Mouse (Mus musculus): ENCODE measurements at regions not wholly inside any gene's neighbourhood (a gene's known extent, or its start where the extent isn't known, plus 50 kb on each side); places are given as distances from the start of the nearest gene placed in this dataset.

DNA sequence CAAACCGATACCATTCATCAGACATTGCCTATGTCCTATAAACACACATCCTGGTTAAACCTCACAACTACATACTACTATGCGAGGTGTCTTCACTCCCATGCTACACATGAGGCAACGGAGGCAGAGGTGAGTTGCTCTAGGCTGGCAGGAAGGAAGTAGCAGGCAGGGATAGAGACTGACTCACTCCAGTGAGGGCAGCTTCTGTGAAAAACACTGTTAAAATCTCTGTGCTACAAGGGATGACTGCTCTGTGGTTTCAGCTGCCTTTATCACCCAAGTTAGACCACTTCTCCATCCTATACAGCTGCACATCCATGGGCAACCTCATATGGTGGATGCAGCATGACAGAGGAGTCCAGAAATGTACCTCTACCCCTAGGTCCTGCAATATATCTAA, 91.0 kb upstream of the Sgk1 start:
- Histone ChIP-seq H3K4me3 (no peak overlapping the region), H3K9me3 (replicated peaks) (no peaks in the 10 kb centered on the region), H3K36me3 (no peaks in the 10 kb centered on the region), H3K27ac (no peak overlapping the region), H3K4me1 (peaks cover 3% of the 10 kb centered on the region; the same call in 1 of the 2 replicates), H3K27me3 (ENCODE audit: low read depth, poor library complexity, severe bottlenecking) (no peaks in the 10 kb centered on the region)
- whole genome bisulfite sequencing = 90% methylated on average over 3 of the region's 3 CpGs
- no peak for DNase-seq (ENCODE audit: low spot score)

DNA sequence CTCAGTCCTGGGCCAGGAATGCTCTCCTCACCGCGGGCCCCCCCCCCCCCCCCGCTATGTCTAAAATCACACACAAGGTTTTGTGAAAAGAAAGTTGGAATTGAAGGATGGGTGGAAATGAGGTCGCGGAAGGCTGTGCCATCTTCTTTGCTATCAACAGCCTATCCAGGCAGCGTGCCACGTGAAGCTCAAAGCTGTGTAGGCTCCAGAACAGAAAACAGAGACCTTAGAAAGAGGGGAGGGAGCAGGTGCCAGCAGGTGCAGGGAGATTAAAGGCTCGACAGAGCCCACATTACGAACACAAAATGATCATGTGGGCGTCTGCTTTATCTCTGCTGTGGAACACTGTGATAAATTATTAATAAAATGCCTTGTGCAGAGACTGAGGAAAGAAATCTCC, 89.6 kb upstream of the Sgk1 start:
- Histone ChIP-seq H3K27me3 (ENCODE audit: low read depth, poor library complexity, severe bottlenecking) (no peaks in the 10 kb centered on the region), H3K9me3 (replicated peaks) (no peaks in the 10 kb centered on the region), H3K4me1 (peaks cover 3% of the 10 kb centered on the region; the same call in 1 of the 2 replicates), H3K36me3 (no peaks in the 10 kb centered on the region), H3K27ac (no peak overlapping the region), H3K4me3 (no peak overlapping the region)
- no peak for DNase-seq (ENCODE audit: low spot score)
- 47% methylated on average over 10 of the region's 10 CpGs for WGBS

- Histone ChIP-seq H3K4me3 (no peak overlapping the region), H3K9me3 (replicated peaks) (no peaks in the 10 kb centered on the region), H3K4me1 (peaks cover 3% of the 10 kb centered on the region; the same call in 1 of the 2 replicates), H3K27ac (no peak overlapping the region), H3K27me3 (ENCODE audit: low read depth, poor library complexity, severe bottlenecking) (no peaks in the 10 kb centered on the region), H3K36me3 (no peaks in the 10 kb centered on the region)
- 88% methylated on average over 11 of the region's 11 CpGs for WGBS
- no peak for DNase-seq (ENCODE audit: low spot score)
Observed at GRCm38 (mm10) chr10:21793641-21794040, 88.3 kb upstream of the Sgk1 start.

- Histone ChIP-seq H3K27ac (no peak overlapping the region), H3K36me3 (no peaks in the 10 kb centered on the region), H3K4me3 (no peak overlapping the region), H3K27me3 (ENCODE audit: low read depth, poor library complexity, severe bottlenecking) (no peaks in the 10 kb centered on the region), H3K9me3 (replicated peaks) (no peaks in the 10 kb centered on the region), H3K4me1 (no peaks in the 10 kb centered on the region)
- WGBS = 92% methylated on average over 4 of the region's 4 CpGs
- DNase-seq (ENCODE audit: low spot score) = no peak
Observed at GRCm38 (mm10) chr10:21796386-21796785, 85.6 kb upstream of the Sgk1 start.

DNA sequence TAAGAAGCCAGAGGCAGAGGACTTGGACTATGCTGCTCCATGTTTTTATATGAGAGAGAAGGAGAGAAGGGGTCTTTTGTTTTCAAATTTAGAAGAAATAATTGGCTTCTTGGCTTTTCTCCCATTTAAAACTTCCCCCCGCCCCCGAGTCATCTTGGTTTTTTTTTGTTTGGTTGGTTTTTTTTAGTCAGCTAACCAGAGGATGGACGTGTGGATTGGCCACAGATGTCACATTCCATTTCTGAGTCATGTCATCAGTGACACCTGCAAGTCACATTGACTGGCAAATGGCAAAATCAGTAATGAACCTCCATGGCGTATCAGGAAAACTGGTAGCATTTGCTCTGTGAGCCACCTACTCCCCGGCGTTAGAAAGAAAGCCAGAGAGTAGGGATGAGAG, 83.9 kb upstream of the Sgk1 start:
- DNase-seq (ENCODE audit: low spot score) = no peak
- WGBS = 85% methylated on average over 6 of the region's 6 CpGs
- Histone ChIP-seq H3K27ac (no peak overlapping the region), H3K36me3 (no peaks in the 10 kb centered on the region), H3K4me3 (no peak overlapping the region), H3K9me3 (replicated peaks) (no peaks in the 10 kb centered on the region), H3K4me1 (no peaks in the 10 kb centered on the region), H3K27me3 (ENCODE audit: low read depth, poor library complexity, severe bottlenecking) (no peaks in the 10 kb centered on the region)

DNA sequence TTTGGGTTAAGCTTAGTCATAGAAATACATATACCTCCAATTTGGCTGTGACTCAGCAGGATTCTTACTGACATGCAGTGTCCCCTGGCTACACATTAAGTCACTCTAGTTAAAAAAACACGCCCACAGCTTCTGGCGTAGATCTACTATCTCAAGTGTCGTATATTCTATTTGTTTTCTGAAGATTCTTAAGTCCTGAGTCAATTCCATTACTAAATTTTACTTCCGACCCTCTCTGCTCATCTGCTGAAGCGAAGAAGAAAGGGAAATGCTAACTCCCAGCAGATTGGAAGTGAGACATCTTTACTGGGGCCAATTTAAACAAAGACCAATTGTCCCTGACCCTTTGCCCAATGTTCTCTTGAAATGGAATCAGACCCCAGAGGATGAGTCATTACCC, 80.4 kb upstream of the Sgk1 start:
- H3K4me3 ChIP-seq = no peak overlapping the region
- H3K27ac ChIP-seq = no peak overlapping the region
- no peaks in the 10 kb centered on the region for H3K4me1 ChIP-seq
- no peaks in the 10 kb centered on the region for H3K27me3 ChIP-seq (ENCODE audit: low read depth, poor library complexity, severe bottlenecking)
- H3K9me3 ChIP-seq (replicated peaks) = no peaks in the 10 kb centered on the region
- WGBS = 90% methylated on average over 5 of the region's 5 CpGs
- H3K36me3 ChIP-seq = no peaks in the 10 kb centered on the region
- DNase-seq (ENCODE audit: low spot score) = no peak

- H3K4me3 ChIP-seq = no peak overlapping the region
- H3K4me1 ChIP-seq = no peaks in the 10 kb centered on the region
- no peaks in the 10 kb centered on the region for H3K36me3 ChIP-seq
- H3K9me3 ChIP-seq (replicated peaks) = no peaks in the 10 kb centered on the region
- H3K27ac ChIP-seq = no peak overlapping the region
- DNase-seq (ENCODE audit: low spot score) = no peak
- no peaks in the 10 kb centered on the region for H3K27me3 ChIP-seq (ENCODE audit: low read depth, poor library complexity, severe bottlenecking)
Observed at GRCm38 (mm10) chr10:21803184-21803583, 78.8 kb upstream of the Sgk1 start.

DNA sequence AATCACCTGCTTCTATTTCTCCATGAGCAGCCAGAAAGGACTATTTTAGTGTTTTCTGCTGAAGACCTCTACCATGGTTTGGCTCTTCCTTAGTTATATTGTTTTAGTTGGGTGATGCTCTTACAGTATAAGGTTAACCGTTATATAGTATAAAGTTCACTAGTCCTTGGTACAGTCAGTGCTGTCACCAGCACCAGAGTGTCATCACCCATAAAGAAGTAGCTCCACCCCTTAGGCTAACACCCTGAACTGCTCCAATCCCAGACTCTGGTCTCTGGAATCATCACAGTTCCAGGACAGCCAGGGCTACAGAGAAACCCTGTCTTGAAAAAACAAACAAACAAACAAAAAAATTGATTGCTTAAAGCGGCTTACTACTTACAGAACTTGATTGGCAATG, 77.2 kb upstream of the Sgk1 start:
- no peak overlapping the region for H3K27ac ChIP-seq
- no peaks in the 10 kb centered on the region for H3K9me3 ChIP-seq (replicated peaks)
- no peak overlapping the region for H3K4me3 ChIP-seq
- H3K4me1 ChIP-seq = no peaks in the 10 kb centered on the region
- no peaks in the 10 kb centered on the region for H3K27me3 ChIP-seq (ENCODE audit: low read depth, poor library complexity, severe bottlenecking)
- H3K36me3 ChIP-seq = no peaks in the 10 kb centered on the region
- no peak for DNase-seq (ENCODE audit: low spot score)
- WGBS = 79% methylated on average over 2 of the region's 2 CpGs

DNA sequence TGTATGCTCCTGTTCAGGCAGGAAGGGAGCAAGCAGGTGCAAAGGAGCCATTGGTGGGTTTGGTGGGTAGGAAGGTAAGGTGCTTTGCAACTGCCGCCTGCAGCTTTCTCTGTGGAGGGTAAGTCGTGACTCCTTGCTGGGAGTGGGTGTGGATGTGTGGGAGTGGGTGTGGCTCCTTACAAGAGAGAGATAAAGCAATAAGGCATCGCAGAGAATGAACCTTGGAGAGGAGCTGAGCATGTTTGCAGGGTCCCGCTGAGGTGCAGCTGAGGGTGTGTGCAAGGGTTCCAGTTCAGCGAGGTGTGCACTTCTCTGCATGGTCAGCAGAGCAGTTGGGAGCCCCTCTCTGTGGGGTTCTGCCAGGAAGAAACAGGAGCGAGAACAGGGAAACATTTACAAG, 76.4 kb upstream of the Sgk1 start:
- no peaks in the 10 kb centered on the region for H3K9me3 ChIP-seq (replicated peaks)
- H3K27ac ChIP-seq = no peak overlapping the region
- WGBS = 56% methylated on average over 6 of the region's 6 CpGs
- H3K4me3 ChIP-seq = no peak overlapping the region
- H3K4me1 ChIP-seq = no peaks in the 10 kb centered on the region
- H3K27me3 ChIP-seq (ENCODE audit: low read depth, poor library complexity, severe bottlenecking) = no peaks in the 10 kb centered on the region
- no peaks in the 10 kb centered on the region for H3K36me3 ChIP-seq
- no peak for DNase-seq (ENCODE audit: low spot score)

DNA sequence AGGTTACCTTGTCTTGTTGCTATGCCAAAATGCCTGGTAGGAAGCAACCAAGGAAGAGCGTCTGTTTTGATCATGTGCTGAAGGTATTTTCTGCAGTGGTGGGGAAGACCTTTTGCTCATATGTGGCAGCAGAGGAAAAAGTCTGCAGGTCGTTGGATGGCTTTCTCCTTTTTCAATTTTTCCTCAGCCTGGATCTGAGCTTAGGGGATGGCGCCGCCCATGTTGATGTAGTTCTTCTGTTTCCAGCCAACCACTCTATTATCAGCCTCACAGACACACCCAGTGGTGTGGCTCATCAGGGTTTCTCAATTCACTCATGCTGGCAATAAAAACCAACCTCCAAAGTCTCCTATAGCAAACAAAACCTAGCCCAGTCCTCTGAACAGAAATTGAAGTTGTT, 75.3 kb upstream of the Sgk1 start:
- Histone ChIP-seq H3K36me3 (no peaks in the 10 kb centered on the region), H3K4me3 (no peak overlapping the region), H3K4me1 (no peaks in the 10 kb centered on the region), H3K27me3 (ENCODE audit: low read depth, poor library complexity, severe bottlenecking) (no peaks in the 10 kb centered on the region), H3K27ac (no peak overlapping the region), H3K9me3 (replicated peaks) (no peaks in the 10 kb centered on the region)
- DNase-seq (ENCODE audit: low spot score) = no peak
- WGBS = 92% methylated on average over 4 of the region's 4 CpGs

DNA sequence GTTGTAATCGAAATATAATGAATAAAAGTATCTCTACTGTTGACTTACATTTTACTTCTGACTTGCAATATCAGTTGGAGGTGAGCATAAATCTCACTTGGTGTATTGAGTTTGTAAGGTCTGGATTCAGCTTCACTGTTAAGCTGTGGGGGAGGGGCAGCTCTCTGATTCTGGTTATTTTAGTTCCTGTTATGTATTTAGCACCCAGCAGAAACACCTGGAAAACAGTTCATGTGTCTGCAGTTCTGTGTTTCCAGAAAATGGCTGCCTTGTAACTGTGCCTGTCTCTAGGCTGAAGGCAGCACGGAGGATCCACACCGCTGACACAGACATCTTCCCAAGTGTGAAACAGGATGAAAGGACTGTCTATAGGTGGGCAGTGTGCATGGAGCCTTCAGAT, 62.3 kb upstream of the Sgk1 start:
- Histone ChIP-seq H3K4me1 (peaks cover 32% of the 10 kb centered on the region), H3K36me3 (no peaks in the 10 kb centered on the region), H3K27me3 (ENCODE audit: low read depth, poor library complexity, severe bottlenecking) (no peaks in the 10 kb centered on the region), H3K27ac (no peak overlapping the region), H3K9me3 (replicated peaks) (no peaks in the 10 kb centered on the region), H3K4me3 (no peak overlapping the region)
- no peak for DNase-seq (ENCODE audit: low spot score)
- 83% methylated on average over 3 of the region's 3 CpGs for WGBS

- H3K36me3 ChIP-seq = no peaks in the 10 kb centered on the region
- H3K27ac ChIP-seq = peak overlapping the region; percentile 31; the same call in 1 of the 2 replicates
- H3K4me1 ChIP-seq = peaks cover 43% of the 10 kb centered on the region
- no peaks in the 10 kb centered on the region for H3K27me3 ChIP-seq (ENCODE audit: low read depth, poor library complexity, severe bottlenecking)
- H3K4me3 ChIP-seq = no peak overlapping the region
- no peak for DNase-seq (ENCODE audit: low spot score)
- 56% methylated on average over 5 of the region's 5 CpGs for WGBS
- no peaks in the 10 kb centered on the region for H3K9me3 ChIP-seq (replicated peaks)
Observed at GRCm38 (mm10) chr10:21821421-21821820, 60.6 kb upstream of the Sgk1 start.

DNA sequence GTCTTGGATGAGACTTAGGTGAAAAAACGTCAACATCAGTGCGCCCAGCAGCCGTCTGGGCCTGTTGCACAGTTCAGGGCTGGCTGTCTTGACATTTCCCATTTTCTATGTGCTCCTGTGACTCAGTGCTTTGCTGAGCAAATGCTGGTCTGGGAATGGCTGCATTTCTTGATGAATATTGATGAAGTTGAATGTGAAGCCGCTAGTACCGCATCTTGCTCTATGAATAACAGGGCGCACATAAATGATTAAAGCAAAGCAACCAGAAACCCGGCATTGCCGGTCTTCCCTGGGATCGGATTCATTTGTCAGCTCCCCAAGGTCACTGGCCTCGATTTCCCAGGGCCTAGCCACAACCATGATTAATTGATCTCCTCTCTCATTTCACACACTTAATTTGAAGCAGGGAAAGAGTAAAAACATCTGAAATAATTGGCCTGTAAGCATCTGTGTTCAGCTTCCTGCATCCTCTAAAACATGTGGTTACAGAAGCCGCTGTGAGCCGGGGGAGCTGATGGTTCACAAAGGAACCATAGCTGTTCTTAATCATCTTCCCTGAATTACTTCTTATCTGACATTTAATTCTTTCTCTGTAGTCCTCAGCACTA, 57.5 kb upstream of the Sgk1 start:
- DNase-seq (ENCODE audit: low spot score) = peak; percentile 50

GRCm38 (mm10) chr10:21826793-21827504, 55.0 kb upstream of the Sgk1 start:
- peaks cover 39% of the 10 kb centered on the region for H3K4me1 ChIP-seq
- no peak overlapping the region for H3K4me3 ChIP-seq
- no peak for DNase-seq (ENCODE audit: low spot score)
- 65% methylated on average over 5 of the region's 5 CpGs for WGBS
- H3K27ac ChIP-seq = no peak overlapping the region
- no peaks in the 10 kb centered on the region for H3K27me3 ChIP-seq (ENCODE audit: low read depth, poor library complexity, severe bottlenecking)
- no peaks in the 10 kb centered on the region for H3K36me3 ChIP-seq
- no peaks in the 10 kb centered on the region for H3K9me3 ChIP-seq (replicated peaks)

More for the DNA sequence above, 57.5 kb upstream of the Sgk1 start:
- Histone ChIP-seq H3K27me3 (ENCODE audit: low read depth, poor library complexity, severe bottlenecking) (no peaks in the 10 kb centered on the region), H3K9me3 (replicated peaks) (no peaks in the 10 kb centered on the region), H3K36me3 (no peaks in the 10 kb centered on the region), H3K27ac (peak overlapping the region; percentile 66), H3K4me3 (no peak overlapping the region), H3K4me1 (peaks cover 55% of the 10 kb centered on the region)
- WGBS = 35% methylated on average over 12 of the region's 12 CpGs
